Mouse (Mus musculus) urinary bladder, postnatal 4 days (tissue): ENCODE measurements at regions not wholly inside any gene's neighbourhood (a gene's known extent, or its start where the extent isn't known, plus 50 kb on each side); places are given as distances from the start of the nearest gene placed in this dataset.

Experiments used
- DNase-seq, 2 experiments: peaks; one replicate each; pipeline ENCODE4 v3.0.0; 2021 to 2022; ENCODE audit warnings: low spot score in 2 of 2

DNA sequence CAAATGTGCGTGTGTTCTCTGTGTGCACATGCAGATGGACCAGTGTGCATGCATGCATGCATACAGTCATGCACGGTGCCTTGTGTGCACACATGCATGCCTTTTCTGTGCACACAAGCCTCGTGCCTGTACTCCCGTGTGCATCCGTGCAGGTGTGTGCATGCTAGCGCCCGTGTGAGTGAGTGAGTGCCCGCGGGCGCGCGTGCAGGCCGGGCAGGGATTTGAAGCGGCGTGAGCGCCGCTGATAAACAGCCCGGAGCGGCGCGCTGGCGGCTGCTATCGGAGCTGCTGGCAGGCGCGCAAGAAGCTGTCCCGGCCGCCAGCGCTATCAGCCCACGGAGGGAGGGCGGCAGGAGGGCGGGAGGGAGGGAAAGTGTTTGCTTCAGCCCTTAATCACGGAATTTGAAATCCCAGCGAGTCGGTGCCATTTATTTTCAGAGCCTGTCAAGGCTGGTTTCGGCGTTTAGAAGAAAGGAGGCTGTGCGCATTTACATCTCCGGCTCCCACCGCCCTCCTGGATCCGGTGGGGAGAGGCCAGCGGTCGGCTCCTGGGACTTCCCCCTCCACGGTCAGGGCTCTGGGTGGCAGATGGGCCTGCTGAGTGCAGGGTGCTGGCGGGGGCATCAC, 82.1 kb downstream of the Cstad start:
- peak in 1 of 2 experiments; percentile 76 for DNase-seq

- DNase-seq = no peak
Observed at GRCm38 (mm10) chr2:30676450-30676832, 81.6 kb downstream of the Cstad start.

DNA sequence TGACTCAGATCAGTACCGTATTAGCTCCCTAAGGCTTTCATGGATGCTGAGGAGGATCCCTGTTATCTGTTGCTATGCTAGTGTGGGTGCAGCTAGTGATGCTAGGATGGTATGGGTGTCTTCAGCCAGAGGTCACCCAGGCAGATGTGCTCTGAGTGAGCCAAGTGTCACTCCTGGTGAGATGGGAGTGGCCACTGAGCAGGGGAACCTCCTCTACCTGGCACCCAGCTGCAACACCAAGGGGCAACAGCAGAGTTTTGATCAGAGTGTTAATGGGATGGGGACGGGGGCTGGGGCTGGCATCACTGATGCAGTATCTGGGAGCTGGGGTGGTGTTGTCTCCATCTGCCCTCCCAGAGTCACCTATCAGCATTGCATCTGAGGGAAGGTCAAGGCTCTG, 81.0 kb downstream of the Cstad start:
- no peak for DNase-seq

DNA sequence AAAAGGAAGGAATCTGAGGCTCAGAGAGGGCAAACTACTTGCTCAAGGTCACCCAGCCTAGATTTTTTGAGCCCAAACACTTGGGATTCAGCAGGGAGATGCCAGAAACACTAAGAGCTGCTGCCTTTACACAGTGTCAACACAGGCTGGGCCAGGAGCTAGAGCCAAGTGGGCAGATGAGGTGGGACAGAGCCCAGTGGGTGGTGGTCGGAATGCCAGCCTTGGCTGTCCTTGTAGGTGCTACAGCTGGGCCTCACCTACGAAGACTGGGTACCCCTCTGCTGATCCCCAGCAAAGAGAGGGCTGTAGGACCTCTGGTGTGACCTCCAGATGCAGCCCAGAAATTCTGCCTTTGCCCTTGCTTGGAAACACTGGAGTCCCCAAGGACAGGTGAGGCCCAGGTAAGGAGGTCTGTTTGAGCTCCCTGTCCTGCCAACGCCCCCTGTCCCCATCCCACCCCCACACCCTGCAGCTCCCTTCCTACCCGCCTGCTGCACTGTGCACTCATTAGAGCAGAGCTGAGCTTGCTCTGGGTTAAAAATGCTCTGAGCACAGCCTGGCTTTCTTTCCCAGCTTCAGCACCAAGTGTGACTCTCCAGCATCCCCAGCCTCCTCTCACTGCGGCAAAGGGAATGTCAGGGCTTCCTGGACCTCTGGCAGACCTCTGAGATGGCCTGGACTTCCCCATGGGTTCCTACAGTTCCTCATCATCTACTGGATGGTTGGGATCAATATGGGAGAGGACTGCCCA, 76.2 kb downstream of the Cstad start:
- no peak for DNase-seq

DNA sequence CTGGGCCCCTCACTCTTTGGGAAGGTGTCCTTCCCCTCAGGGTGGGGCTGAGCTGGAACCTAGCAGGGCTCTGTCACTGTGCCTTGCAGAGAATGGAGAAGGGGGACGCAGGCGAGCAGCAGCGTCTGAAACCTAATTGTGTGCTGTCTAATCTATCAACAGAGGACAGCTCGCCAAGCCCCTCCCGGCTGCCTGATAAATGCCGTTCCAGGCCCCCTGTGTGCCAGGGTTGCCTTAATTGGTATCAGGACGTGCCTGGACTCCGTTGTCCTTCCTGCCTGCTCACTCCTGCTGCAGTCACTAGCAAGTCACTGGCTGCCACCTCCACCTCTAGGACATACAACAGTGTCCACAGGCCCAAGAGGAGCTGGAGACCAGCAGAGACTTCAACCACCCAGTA, 72.6 kb downstream of the Cstad start:
- DNase-seq = no peak

- DNase-seq = no peak
Observed at GRCm38 (mm10) chr2:30661147-30661546, 66.3 kb downstream of the Cstad start.

GRCm38 (mm10) chr2:30660613-30660991, 65.8 kb downstream of the Cstad start:
- no peak for DNase-seq

- DNase-seq = no peak
Observed at GRCm38 (mm10) chr2:30659836-30660612, 65.2 kb downstream of the Cstad start.

- DNase-seq = peak; percentile 75 to 84
Observed at GRCm38 (mm10) chr2:30658844-30659555, 64.2 kb downstream of the Cstad start.
